Mouse (Mus musculus) bone marrow macrophage, adult 2 months (primary cell): Measurements from ENCODE around the gene Fam114a2.

Source experiments
- CTCF ChIP-seq: IDR thresholded peaks from 2 replicates; pipeline ENCODE4 v1.5.1; 2012; ENCODE audit warnings: low read depth, mild to moderate bottlenecking, low read length, moderate library complexity
- POLR2A ChIP-seq: IDR thresholded peaks from 2 replicates; pipeline ENCODE4 v1.6.1; 2012; ENCODE audit warnings: mild to moderate bottlenecking, low read depth, low read length, borderline replicate concordance

- TF ChIP-seq CTCF = no peak
- TF ChIP-seq POLR2A = no peak
Measured at GRCm38 (mm10) chr11:57532306-57532705, 13.9 kb upstream of the Fam114a2 start.
